ENCODE assay signal across 22 mouse cellular contexts in genomic region chr3:144137483-144137882, GRCm38 (mm10).
DNase-seq lines count a peak whose midpoint lies in the region; ATAC-seq and TF ChIP-seq lines count a peak whose summit lies in the region.
"Had no signal": no experiment of that assay in that cellular context is flagged by ENCODE, and none has a peak within 500 bp of the region (broad histone marks: within the 10 kb centered on the region; RNA-seq: fewer than 3 reads in every experiment).

No protein-coding gene starts in this region.

- intact Hi-C loops in left cerebral cortex, postnatal 10 days (cut with DNase I): no loop called here

- H3K9ac ChIP-seq in intestine, embryonic 14.5 days (ENCODE audit: low read length): no peak overlapping the region
- H3K9ac ChIP-seq in intestine, postnatal 0 days (ENCODE audit: low read depth, low read length): no peak overlapping the region
- no peak overlapping the region for H3K9ac ChIP-seq in CH12.LX (ENCODE audit: insufficient read depth, low read depth)
- H3K9ac ChIP-seq: embryonic facial prominence, embryonic 12.5 days; forebrain, embryonic 13.5 days had no signal

- DNase-seq in intestine, embryonic 14.5 days (ENCODE audit: low spot score): peak; percentile 41
- no peak for DNase-seq in CH12.LX (ENCODE audit: extremely low read depth)
- no peak for DNase-seq in adrenal gland, adult 2 months
- DNase-seq in spleen, postnatal 36 days (ENCODE audit: low spot score in 2 of 2): no peak
- DNase-seq in left cerebral cortex, postnatal 10 days (ENCODE audit: extremely low spot score in 1 of 2, low spot score in 2 of 2): no peak
- DNase-seq: adrenal gland, adult 8-10 months; adrenal gland, postnatal 14 days; adrenal gland, postnatal 36 days; B cell, adult 2 months; cerebellum, adult 11-12 months; cerebellum, adult 2 months; cerebellum, adult 9-11 months; cerebellum, postnatal 14 days; cerebellum, postnatal 36 days had no signal

- ATAC-seq in intestine, embryonic 14.5 days (replicated peaks; ENCODE audit: low FRiP score, low TSS enrichment, low read depth): no peak
- no peak for ATAC-seq in intestine, postnatal 0 days
- peak; percentile 66 for ATAC-seq in granulocyte monocyte progenitor cell, adult 5-6 weeks (replicated peaks; ENCODE audit: poor library complexity, severe bottlenecking)
- peak; percentile 55 for ATAC-seq in megakaryocyte progenitor cell, adult 5-6 weeks (replicated peaks; ENCODE audit: poor library complexity)
- ATAC-seq: CD4-positive, CD25-positive, alpha-beta regulatory T cell, adult 4 months; forebrain, embryonic 13.5 days; forebrain, embryonic 16.5 days had no signal

- WGBS in intestine, embryonic 14.5 days: 84% methylated on average over 3 of the region's 3 CpGs
- 81% methylated on average over 3 of the region's 3 CpGs for WGBS in intestine, postnatal 0 days

- no peaks in the 10 kb centered on the region for H3K27me3 ChIP-seq in intestine, embryonic 14.5 days (replicated peaks; ENCODE audit: control insufficient read depth, insufficient read depth, low read length)
- no peaks in the 10 kb centered on the region for H3K27me3 ChIP-seq in intestine, postnatal 0 days (replicated peaks; ENCODE audit: control insufficient read depth, insufficient read depth, low read length)
- H3K27me3 ChIP-seq in CH12.LX (replicated peaks): no peaks in the 10 kb centered on the region
- H3K27me3 ChIP-seq: embryonic facial prominence, embryonic 12.5 days had no signal

- no peak for TF ChIP-seq RAD21 in CH12.LX (IDR thresholded peaks at IDR 0.05; ENCODE audit: low read depth, low read length)

- TF ChIP-seq EP300 in CH12.LX (IDR thresholded peaks at IDR 0.05; ENCODE audit: low read length): peak; percentile 20; the same call in 1 of the 2 replicates

- no peak overlapping the region for H3K4me3 ChIP-seq in intestine, embryonic 14.5 days (ENCODE audit: low read depth, low read length)
- H3K4me3 ChIP-seq in intestine, postnatal 0 days (ENCODE audit: low read depth, low read length): no peak overlapping the region
- no peak overlapping the region for H3K4me3 ChIP-seq in CH12.LX (replicated peaks in 1 of 3; ENCODE audit: low read depth in 2 of 3, low read length in 2 of 3, poor library complexity in 1 of 3)
- H3K4me3 ChIP-seq: embryonic facial prominence, embryonic 10.5 days; embryonic facial prominence, embryonic 12.5 days; forebrain, embryonic 13.5 days had no signal

- no peaks in the 10 kb centered on the region for H3K36me3 ChIP-seq in intestine, embryonic 14.5 days (ENCODE audit: control insufficient read depth, insufficient read depth, low read length)
- no peaks in the 10 kb centered on the region for H3K36me3 ChIP-seq in intestine, postnatal 0 days (ENCODE audit: control insufficient read depth, insufficient read depth)
- H3K36me3 ChIP-seq in CH12.LX (replicated peaks in 1 of 2; ENCODE audit: control insufficient read depth in 1 of 2, insufficient read depth in 1 of 2, low read length in 1 of 2): no peaks in the 10 kb centered on the region
- H3K36me3 ChIP-seq: embryonic facial prominence, embryonic 10.5 days; embryonic facial prominence, embryonic 12.5 days had no signal

- H3K79me2 ChIP-seq in CH12.LX (replicated peaks; ENCODE audit: control insufficient read depth, extremely low read depth, insufficient read depth, poor library complexity, severe bottlenecking): no peaks in the 10 kb centered on the region

- no peak overlapping the region for H3K4me2 ChIP-seq in intestine, embryonic 14.5 days (ENCODE audit: low read length)
- H3K4me2 ChIP-seq in intestine, postnatal 0 days (replicated peaks; ENCODE audit: low read depth): no peak overlapping the region
- H3K4me2 ChIP-seq in CH12.LX (ENCODE audit: insufficient read depth, low read depth, poor library complexity, severe bottlenecking): no peak overlapping the region; the same call in 1 of the 2 replicates
- H3K4me2 ChIP-seq: embryonic facial prominence, embryonic 12.5 days; forebrain, embryonic 13.5 days had no signal

- H3K4me1 ChIP-seq in intestine, embryonic 14.5 days (replicated peaks; ENCODE audit: control insufficient read depth, insufficient read depth, low read length): no peaks in the 10 kb centered on the region
- no peaks in the 10 kb centered on the region for H3K4me1 ChIP-seq in intestine, postnatal 0 days (replicated peaks; ENCODE audit: control insufficient read depth, insufficient read depth, low read length)
- peaks cover 14 to 34% of the 10 kb centered on the region in 2 experiments for H3K4me1 ChIP-seq in CH12.LX (ENCODE audit: control insufficient read depth in 1 of 2, insufficient read depth in 2 of 2)
- H3K4me1 ChIP-seq: embryonic facial prominence, embryonic 12.5 days; forebrain, embryonic 13.5 days had no signal

- in situ Hi-C loops in CH12.LX (cut with MboI; ENCODE audit: low pct_ligation_motif_present, low pct_unique_long_range_greater_than_20kb, low sequenced_read_pairs): no loop called here

- no peak overlapping the region for H3K27ac ChIP-seq in intestine, embryonic 14.5 days (ENCODE audit: low read depth)
- no peak overlapping the region for H3K27ac ChIP-seq in intestine, postnatal 0 days (ENCODE audit: low read depth, low read length)
- H3K27ac ChIP-seq in CH12.LX (ENCODE audit: insufficient read depth, low read depth): no peak overlapping the region
- H3K27ac ChIP-seq: embryonic facial prominence, embryonic 10.5 days; embryonic facial prominence, embryonic 12.5 days; forebrain, embryonic 13.5 days had no signal

- dilution Hi-C loops in CH12.LX (cut with MboI; ENCODE audit: extremely low pct_ligation_motif_present, extremely low pct_unique_long_range_greater_than_20kb, low sequenced_read_pairs): no loop called here

- H3K9me3 ChIP-seq in intestine, embryonic 14.5 days (ENCODE audit: control insufficient read depth, low read length): no peaks in the 10 kb centered on the region
- H3K9me3 ChIP-seq in intestine, postnatal 0 days (ENCODE audit: control insufficient read depth): no peaks in the 10 kb centered on the region
- H3K9me3 ChIP-seq in CH12.LX (replicated peaks; ENCODE audit: low read length): no peaks in the 10 kb centered on the region
- H3K9me3 ChIP-seq: embryonic facial prominence, embryonic 12.5 days; forebrain, embryonic 13.5 days had no signal

- no peak for TF ChIP-seq CTCF in intestine, postnatal 0 days (IDR thresholded peaks at IDR 0.05; ENCODE audit: low read depth)
- no peak for TF ChIP-seq CTCF in CH12.LX (conservative IDR thresholded peaks at IDR 0.05 in 1 of 2, IDR thresholded peaks at IDR 0.05 in 1 of 2; ENCODE audit: low read depth in 2 of 2, low read length in 2 of 2)

- no peak for TF ChIP-seq POLR2A in CH12.LX (IDR thresholded peaks at IDR 0.05; ENCODE audit: low read depth, low read length)

TF ChIP-seq in CH12.LX, 34 proteins besides CTCF, POLR2A, EP300 and RAD21:
- TF ChIP-seq CHD2 (IDR thresholded peaks at IDR 0.05; ENCODE audit: low read length): no peak
- TF ChIP-seq TCF12 (IDR thresholded peaks at IDR 0.05; ENCODE audit: low read depth, low read length): 0 out of 2 replicates have a peak, but pooled peaks have one; percentile 1
- TF ChIP-seq USF1 (IDR thresholded peaks at IDR 0.05; ENCODE audit: low read depth, low read length): no peak
- no peak for TF ChIP-seq GABPA (IDR thresholded peaks at IDR 0.05; ENCODE audit: insufficient replicate concordance, low read depth, low read length)
- TF ChIP-seq BHLHE40 (IDR thresholded peaks at IDR 0.05; ENCODE audit: low read depth, low read length): peak; percentile 77
- TF ChIP-seq MXI1 (IDR thresholded peaks at IDR 0.05; ENCODE audit: low read depth, low read length): no peak
TF ChIP-seq in CH12.LX: peak in this region for 2.

Comparison
In these comparisons a context has a peak if more than half of its experiments do, and no peak if none do; other contexts are left out.
1. ATAC-seq: peak in granulocyte monocyte progenitor cell, adult 5-6 weeks (single experiment) and megakaryocyte progenitor cell, adult 5-6 weeks (single experiment); none in intestine, embryonic 14.5 days (single experiment) and intestine, postnatal 0 days (single experiment).